Mouse (Mus musculus) embryonic facial prominence, embryonic 15.5 days (tissue): ENCODE data around the gene Epha1. TPM values are rescaled to one million over a fixed set of nuclear protein-coding genes. Genes with fewer than 3 reads are reported as not detected.

Experiments
- ATAC-seq: fragments of 200-750 bp; cut with Nextera tagmentation; 2 replicates; pipeline ENCODE4 v1.8.0; 2017; ENCODE audit warnings: low read depth, moderate TSS enrichment; ENCODE audit not compliant: insufficient number of reproducible peaks, low FRiP score, low TSS enrichment
- H3K27ac ChIP-seq: fragments of 300-500 bp; sonication (generic); replicated peaks from 2 replicates; pipeline ENCODE4 v1.5.1; 2015; ENCODE audit warnings: mild to moderate bottlenecking, inconsistent platforms
- H3K27me3 ChIP-seq: fragments of 300-500 bp; sonication (generic); 2 replicates; pipeline ENCODE4 v1.6.1; 2015; ENCODE audit warnings: inconsistent platforms
- H3K36me3 ChIP-seq: fragments of 300-500 bp; sonication (generic); 2 replicates; pipeline ENCODE4 v1.6.1; 2015; ENCODE audit warnings: mild to moderate bottlenecking, inconsistent platforms
- H3K4me1 ChIP-seq: fragments of 300-500 bp; sonication (generic); 2 replicates; pipeline ENCODE4 v1.6.1; 2015; ENCODE audit warnings: inconsistent platforms
- H3K4me2 ChIP-seq: fragments of 300-500 bp; sonication (generic); replicated peaks from 2 replicates; pipeline ENCODE4 v1.6.1; 2015; ENCODE audit warnings: mild to moderate bottlenecking, inconsistent platforms
- H3K4me3 ChIP-seq: fragments of 300-500 bp; sonication (generic); replicated peaks from 2 replicates; pipeline ENCODE4 v1.5.1; 2015; ENCODE audit warnings: mild to moderate bottlenecking, inconsistent platforms
- H3K9ac ChIP-seq: fragments of 300-500 bp; sonication (generic); 2 replicates; pipeline ENCODE4 v1.6.1; 2015; ENCODE audit warnings: inconsistent platforms
- H3K9me3 ChIP-seq: fragments of 300-500 bp; sonication (generic); replicated peaks from 2 replicates; pipeline ENCODE4 v1.6.1; 2016; ENCODE audit warnings: inconsistent platforms
- WGBS: fragments of 180-500 bp; shearing (Covaris S2); methylation state at CpG from one replicate; pipeline ENCODE4 v1.1.7; 2015; 5-methylcytosine and 5-hydroxymethylcytosine counted together
- polyA plus RNA-seq: library from polyadenylated mRNA; unstranded; fragments of >200 nt; fragmentation: Nextera tagmentation; extraction: Ambion mirVana; gene quantifications from 2 replicates; pipeline ENCODE4 v1.2.1, GENCODE M21; 2015

The Epha1 gene
- polyA plus RNA-seq, 1 experiment from 2014 or later, result 21.6 TPM

DNA sequence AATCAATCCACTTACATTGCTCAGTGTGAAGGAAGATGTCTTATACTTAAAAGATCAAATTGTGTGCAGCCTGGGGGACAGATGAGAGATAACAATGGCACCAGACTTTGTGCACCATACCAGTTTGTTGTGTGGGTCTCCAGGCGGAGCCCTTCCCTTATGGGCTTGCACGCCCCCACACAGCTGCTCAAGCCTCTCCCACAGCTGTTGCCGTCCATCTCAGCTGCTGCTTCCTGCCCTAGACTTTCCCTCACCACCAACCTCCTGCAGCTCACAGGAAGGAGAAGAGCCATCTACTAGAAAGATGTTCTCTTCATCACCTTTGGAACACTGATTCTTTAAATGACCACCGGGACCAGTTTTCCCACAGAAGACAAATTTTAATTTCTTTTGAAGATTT lies 12.6 kb upstream of the Epha1 start:
- no peak for ATAC-seq

DNA sequence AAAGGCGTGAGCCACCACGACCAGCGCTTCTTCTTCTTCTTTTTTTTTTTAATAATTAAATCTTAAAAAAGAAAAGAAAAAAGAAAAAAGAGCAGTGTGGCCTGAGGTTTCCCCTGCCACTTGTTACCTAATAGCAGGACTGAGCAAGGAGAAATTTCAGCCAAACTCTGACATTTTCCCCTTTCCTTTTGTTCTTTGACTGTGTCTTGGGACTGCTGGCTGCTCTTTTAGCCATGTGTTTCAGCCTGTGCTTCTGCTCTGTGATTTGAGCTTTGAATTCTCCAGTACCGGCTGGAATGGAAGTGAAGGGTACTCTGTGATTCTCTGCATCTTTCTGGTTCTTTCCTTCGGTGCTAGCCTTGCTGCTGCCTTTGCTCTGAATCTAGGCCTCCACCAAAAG lies 10.3 kb upstream of the Epha1 start:
- no peak for ATAC-seq

More for the DNA sequence above, 12.6 kb upstream of the Epha1 start:
- Histone ChIP-seq H3K9ac (no peak overlapping the region), H3K27ac (no peak overlapping the region), H3K9me3 (no peaks in the 10 kb centered on the region), H3K4me1 (peaks cover 10% of the 10 kb centered on the region), H3K4me3 (no peak overlapping the region), H3K36me3 (no peaks in the 10 kb centered on the region), H3K27me3 (no peaks in the 10 kb centered on the region), H3K4me2 (no peak overlapping the region)
- WGBS, result 66% methylated on average over 4 of the region's 4 CpGs

DNA sequence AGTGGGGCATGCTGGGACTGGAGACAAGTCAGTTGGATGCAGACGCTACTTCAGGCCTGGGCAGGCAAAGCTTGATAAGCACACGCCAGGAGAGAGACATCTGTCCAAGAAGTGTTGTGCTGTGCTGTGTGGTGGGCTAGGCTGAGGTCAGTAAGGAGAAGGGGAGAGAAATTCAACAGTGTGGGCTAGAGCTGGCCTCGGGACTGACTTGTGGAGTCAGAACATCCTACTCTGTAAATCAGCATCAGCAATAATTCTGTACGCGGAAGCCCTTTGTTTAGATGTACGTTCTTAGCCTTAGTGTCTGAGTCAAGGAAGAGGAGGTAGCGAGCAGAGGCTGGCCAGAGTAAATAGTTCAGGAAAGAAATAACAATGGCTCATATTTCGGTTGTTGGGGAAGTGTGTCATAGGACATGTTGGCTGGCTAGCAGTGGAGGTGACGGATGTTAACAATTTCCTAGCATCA lies 8.9 kb upstream of the Epha1 start:
- Histone ChIP-seq H3K4me2 (no peak overlapping the region), H3K9ac (no peak overlapping the region), H3K36me3 (no peaks in the 10 kb centered on the region), H3K9me3 (no peaks in the 10 kb centered on the region), H3K27me3 (no peaks in the 10 kb centered on the region), H3K4me1 (peaks cover 10% of the 10 kb centered on the region), H3K27ac (0 out of 2 replicates have a peak overlapping the region, but pooled peaks have one; percentile 13), H3K4me3 (no peak overlapping the region)
- 42% methylated on average over 9 of the region's 9 CpGs for WGBS
- no peak for ATAC-seq

More for the DNA sequence above, 10.3 kb upstream of the Epha1 start:
- Histone ChIP-seq H3K4me3 (no peak overlapping the region), H3K36me3 (no peaks in the 10 kb centered on the region), H3K27me3 (no peaks in the 10 kb centered on the region), H3K9me3 (no peaks in the 10 kb centered on the region), H3K4me2 (no peak overlapping the region), H3K9ac (no peak overlapping the region), H3K4me1 (peaks cover 10% of the 10 kb centered on the region), H3K27ac (no peak overlapping the region)
- 89% methylated on average over 5 of the region's 5 CpGs for WGBS

DNA sequence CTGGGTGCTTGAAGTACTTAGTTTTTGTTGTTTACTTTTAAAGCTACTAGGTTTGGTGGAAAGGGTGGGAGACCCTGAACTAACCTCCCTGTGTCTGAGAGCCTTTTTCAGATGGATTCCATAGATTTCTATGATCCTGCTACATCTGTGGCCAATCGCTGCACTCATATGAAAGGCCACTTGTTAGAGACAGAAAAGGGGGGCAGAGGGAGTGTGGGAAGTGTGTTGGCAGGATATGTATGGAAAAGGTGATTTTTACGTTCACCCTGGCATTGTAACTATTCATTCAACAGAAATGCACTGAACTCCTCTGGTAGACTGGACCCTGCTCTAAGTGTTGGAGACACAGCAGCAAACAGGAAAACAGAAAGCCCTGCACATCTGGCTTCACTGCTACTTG lies 8.2 kb upstream of the Epha1 start:
- ATAC-seq, result no peak
- 46% methylated on average over 2 of the region's 2 CpGs for WGBS
- Histone ChIP-seq H3K9me3 (no peaks in the 10 kb centered on the region), H3K9ac (no peak overlapping the region), H3K36me3 (no peaks in the 10 kb centered on the region), H3K27me3 (no peaks in the 10 kb centered on the region), H3K27ac (no peak overlapping the region), H3K4me2 (no peak overlapping the region), H3K4me1 (peaks cover 10% of the 10 kb centered on the region), H3K4me3 (no peak overlapping the region)

DNA sequence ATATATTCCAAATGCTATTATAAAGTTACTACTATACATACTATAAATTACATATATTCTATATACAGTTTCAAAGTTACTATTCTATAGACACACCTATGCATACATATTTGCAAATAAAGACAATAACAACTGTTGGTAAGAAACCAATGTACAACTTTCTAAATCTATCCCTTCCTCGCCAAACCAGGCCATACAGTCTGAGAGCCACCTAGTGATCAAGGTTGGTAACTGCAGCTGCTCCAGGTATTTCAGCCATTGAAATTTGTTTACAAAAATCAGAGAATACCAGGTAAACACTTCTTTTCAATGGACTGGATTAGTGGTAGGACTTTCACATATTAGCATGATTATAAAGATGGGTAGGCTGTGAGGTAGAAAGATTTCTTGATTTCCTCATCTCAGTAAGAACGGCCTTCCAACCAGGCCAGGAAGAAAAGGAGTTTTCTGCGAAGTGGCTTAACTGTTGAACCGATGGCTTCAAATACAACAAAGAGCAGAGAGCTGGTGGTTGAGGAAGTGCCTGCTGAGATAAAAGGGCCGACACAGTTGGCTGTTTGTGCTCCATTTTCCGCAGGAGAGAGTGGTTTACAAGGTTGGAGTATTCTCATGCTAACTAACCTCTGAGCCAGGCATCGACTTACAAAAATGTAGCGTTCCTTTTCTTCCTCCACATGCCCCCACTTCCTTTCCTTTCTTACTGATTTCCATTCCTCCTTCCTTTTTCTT lies 7.5 kb upstream of the Epha1 start:
- Histone ChIP-seq H3K4me2 (no peak overlapping the region), H3K4me1 (peaks cover 10% of the 10 kb centered on the region), H3K36me3 (no peaks in the 10 kb centered on the region), H3K9ac (no peak overlapping the region), H3K27me3 (no peaks in the 10 kb centered on the region), H3K9me3 (no peaks in the 10 kb centered on the region), H3K27ac (no peak overlapping the region), H3K4me3 (no peak overlapping the region)
- ATAC-seq, result no peak
- 17% methylated on average over 8 of the region's 8 CpGs for WGBS

DNA sequence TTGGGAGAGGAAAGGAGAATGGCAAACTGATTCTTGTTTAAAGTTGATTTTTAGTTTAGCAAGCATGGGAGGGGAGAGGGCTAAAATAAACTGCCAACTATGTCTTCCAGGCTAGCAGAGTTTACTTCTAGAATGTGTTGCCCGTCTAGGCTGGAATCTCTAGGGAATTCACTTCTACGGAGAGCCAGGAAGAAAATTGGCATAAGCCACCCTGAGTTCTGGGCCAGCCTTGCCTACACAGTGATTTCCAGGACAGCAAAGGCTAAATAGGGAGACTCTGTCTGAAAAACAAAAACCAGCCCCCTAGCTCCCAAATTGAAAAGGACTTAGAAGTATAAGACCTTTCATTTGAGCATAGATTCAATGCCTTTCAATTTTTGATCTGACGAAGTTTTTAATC lies 6.5 kb upstream of the Epha1 start:
- no peak overlapping the region for H3K4me3 ChIP-seq
- no peaks in the 10 kb centered on the region for H3K9me3 ChIP-seq
- H3K27ac ChIP-seq, result peak overlapping the region; percentile 18; the same call in 1 of the 2 replicates
- WGBS, result 37% methylated on average over 3 of the region's 3 CpGs
- no peaks in the 10 kb centered on the region for H3K27me3 ChIP-seq
- no peak overlapping the region for H3K4me2 ChIP-seq
- H3K9ac ChIP-seq, result no peak overlapping the region
- no peak for ATAC-seq
- H3K36me3 ChIP-seq, result no peaks in the 10 kb centered on the region
- peaks cover 18% of the 10 kb centered on the region for H3K4me1 ChIP-seq

DNA sequence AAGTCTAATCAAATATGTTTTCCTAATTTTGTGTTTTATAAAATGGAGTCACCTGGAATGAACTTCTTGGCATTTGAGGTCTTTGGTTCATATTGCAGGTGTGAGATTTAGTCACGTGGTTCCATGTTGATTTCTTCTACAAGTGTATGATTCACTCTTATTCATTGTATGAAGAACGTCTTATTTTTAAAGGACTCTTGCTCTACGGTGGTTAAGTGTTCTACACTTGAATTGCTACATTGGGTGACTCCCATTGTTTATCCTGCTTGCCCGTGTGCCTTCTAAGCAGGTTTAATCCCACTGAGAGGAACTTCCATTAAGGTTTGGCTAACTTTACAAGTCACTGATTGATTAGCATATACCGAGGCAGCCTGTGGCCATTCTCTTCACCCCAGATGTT lies 4.2 kb upstream of the Epha1 start:
- Histone ChIP-seq H3K9me3 (no peaks in the 10 kb centered on the region), H3K4me3 (no peak overlapping the region), H3K9ac (no peak overlapping the region), H3K4me1 (peaks cover 34% of the 10 kb centered on the region), H3K27me3 (no peaks in the 10 kb centered on the region), H3K27ac (no peak overlapping the region), H3K36me3 (no peaks in the 10 kb centered on the region), H3K4me2 (no peak overlapping the region)
- no peak for ATAC-seq
- WGBS, result 68% methylated on average over 5 of the region's 5 CpGs

DNA sequence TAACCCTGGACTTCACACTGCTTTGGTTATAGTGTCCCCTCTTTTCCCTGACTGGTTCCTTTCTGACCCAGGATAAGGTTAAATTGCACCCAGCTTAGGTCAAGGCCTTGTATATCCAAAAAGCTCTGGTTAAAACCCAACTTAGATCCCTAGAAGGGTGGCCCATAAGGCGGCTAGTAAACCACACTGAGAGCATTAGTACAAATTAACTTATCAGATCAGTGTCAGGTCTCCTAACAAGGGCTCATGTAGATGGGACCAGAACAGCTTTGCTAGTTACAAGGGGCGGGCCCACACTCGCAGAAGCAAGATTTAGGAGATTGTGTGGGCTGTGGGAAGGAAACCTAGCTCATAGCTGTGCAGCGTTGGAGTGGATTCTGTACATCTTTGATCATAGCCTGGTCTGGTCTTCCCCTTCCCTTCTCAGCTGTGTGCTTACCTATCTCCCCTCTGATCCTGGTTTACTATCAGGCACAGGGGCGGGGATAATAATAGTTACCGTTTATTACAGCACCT lies 3.5 kb upstream of the Epha1 start:
- WGBS, result 65% methylated on average over 6 of the region's 6 CpGs
- H3K4me2 ChIP-seq, result no peak overlapping the region
- ATAC-seq, result no peak
- H3K27ac ChIP-seq, result 0 out of 2 replicates have a peak overlapping the region, but pooled peaks have one; percentile 11
- no peak overlapping the region for H3K4me3 ChIP-seq
- H3K9me3 ChIP-seq, result no peaks in the 10 kb centered on the region
- H3K36me3 ChIP-seq, result no peaks in the 10 kb centered on the region
- H3K9ac ChIP-seq, result no peak overlapping the region
- no peaks in the 10 kb centered on the region for H3K27me3 ChIP-seq
- peaks cover 33% of the 10 kb centered on the region for H3K4me1 ChIP-seq

DNA sequence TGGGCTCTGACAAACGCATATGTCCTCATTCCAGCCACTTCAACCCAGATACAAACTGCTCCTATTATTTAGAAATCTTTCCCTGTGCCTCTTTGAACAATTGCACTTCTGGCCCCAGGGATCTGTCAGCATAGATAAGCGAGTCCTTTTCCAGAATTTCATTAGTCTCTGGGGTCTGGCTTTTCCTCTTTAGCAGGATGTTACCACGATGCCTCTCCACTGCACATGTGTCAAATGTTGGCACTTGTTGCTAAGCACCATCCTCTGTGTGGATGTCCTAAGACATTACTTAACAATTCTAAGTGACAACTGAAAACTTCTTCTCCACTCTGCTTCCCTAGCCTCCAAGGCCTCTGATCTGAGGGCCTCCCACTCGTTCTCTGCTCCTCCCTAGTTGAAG lies 2.9 kb upstream of the Epha1 start:
- Histone ChIP-seq H3K4me2 (no peak overlapping the region), H3K9ac (no peak overlapping the region), H3K27me3 (no peaks in the 10 kb centered on the region), H3K9me3 (no peaks in the 10 kb centered on the region), H3K27ac (0 out of 2 replicates have a peak overlapping the region, but pooled peaks have one; percentile 11), H3K4me1 (peaks cover 31% of the 10 kb centered on the region), H3K36me3 (no peaks in the 10 kb centered on the region), H3K4me3 (no peak overlapping the region)
- no peak for ATAC-seq
- WGBS, result 26% methylated on average over 4 of the region's 4 CpGs

DNA sequence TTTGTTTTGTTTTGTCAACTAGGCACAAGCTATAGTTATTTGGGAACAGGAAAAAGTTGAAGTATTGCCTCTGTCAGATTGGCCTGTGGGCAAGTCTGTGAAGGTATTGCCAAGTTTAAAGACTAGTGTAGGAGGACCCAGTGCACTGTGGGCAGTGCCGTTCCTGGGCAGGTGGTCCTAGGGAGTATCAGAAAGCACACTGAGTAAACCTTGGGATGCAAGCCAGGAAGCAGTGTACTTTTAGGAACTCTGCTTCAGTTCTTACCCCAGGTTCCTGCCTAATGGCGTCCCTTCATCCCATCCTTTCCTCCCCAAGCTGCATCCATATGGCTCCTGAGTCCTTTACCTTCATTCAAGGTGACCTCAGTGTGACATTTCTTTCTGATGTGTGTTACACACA lies 2.1 kb upstream of the Epha1 start:
- WGBS, result 85% methylated on average over 2 of the region's 2 CpGs
- no peaks in the 10 kb centered on the region for H3K9me3 ChIP-seq
- ATAC-seq, result no peak
- H3K9ac ChIP-seq, result no peak overlapping the region
- H3K4me1 ChIP-seq, result peaks cover 32% of the 10 kb centered on the region
- no peak overlapping the region for H3K4me2 ChIP-seq
- no peaks in the 10 kb centered on the region for H3K27me3 ChIP-seq
- H3K4me3 ChIP-seq, result no peak overlapping the region
- no peak overlapping the region for H3K27ac ChIP-seq
- H3K36me3 ChIP-seq, result no peaks in the 10 kb centered on the region

DNA sequence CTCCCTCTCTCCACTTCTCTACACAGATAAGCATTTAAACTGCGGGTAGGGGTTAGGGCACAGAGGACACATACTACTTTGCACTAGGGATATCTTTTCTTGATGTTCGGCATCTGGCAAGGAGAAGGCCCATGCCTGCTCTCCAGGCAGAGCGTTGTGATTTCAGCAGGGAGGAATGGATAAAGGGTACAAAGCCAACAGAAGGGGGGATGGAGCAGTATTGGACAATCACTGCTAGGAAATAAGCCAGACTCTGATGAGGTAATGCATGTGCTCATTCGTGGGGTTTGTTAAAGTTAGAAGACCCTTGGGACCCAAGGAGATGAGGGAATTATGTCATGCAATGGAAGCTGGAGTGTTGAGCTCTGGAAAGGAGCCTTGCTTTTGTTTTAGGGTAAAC lies 1.6 kb upstream of the Epha1 start:
- 60% methylated on average over 4 of the region's 4 CpGs for WGBS
- no peaks in the 10 kb centered on the region for H3K9me3 ChIP-seq
- no peaks in the 10 kb centered on the region for H3K27me3 ChIP-seq
- no peak overlapping the region for H3K9ac ChIP-seq
- H3K27ac ChIP-seq, result no peak overlapping the region
- no peaks in the 10 kb centered on the region for H3K36me3 ChIP-seq
- no peak for ATAC-seq
- peaks cover 32% of the 10 kb centered on the region for H3K4me1 ChIP-seq
- H3K4me3 ChIP-seq, result no peak overlapping the region
- H3K4me2 ChIP-seq, result no peak overlapping the region
